Mouse (Mus musculus) embryonic facial prominence, embryonic 12.5 days (tissue): Measurements from ENCODE around the gene Epb41l1. TPM values are rescaled to one million over a fixed set of nuclear protein-coding genes. Genes with fewer than 3 reads are reported as not detected.

Experiments used
- ATAC-seq: fragments of 200-750 bp; cut with Nextera tagmentation; 2 replicates; pipeline ENCODE4 v1.8.0; 2017; ENCODE audit not compliant: insufficient number of reproducible peaks, insufficient read depth, low FRiP score, low TSS enrichment
- H3K27ac ChIP-seq: fragments of 300-500 bp; sonication (generic); 2 replicates; pipeline ENCODE4 v1.5.1; 2016; ENCODE audit warnings: mild to moderate bottlenecking
- H3K27me3 ChIP-seq: fragments of 300-500 bp; sonication (generic); 2 replicates; pipeline ENCODE4 v1.6.1; 2016; ENCODE audit warnings: mild to moderate bottlenecking, moderate library complexity
- H3K36me3 ChIP-seq: fragments of 300-500 bp; sonication (generic); 2 replicates; pipeline ENCODE4 v1.6.1; 2016; ENCODE audit warnings: mild to moderate bottlenecking
- H3K4me1 ChIP-seq: fragments of 300-500 bp; sonication (generic); 2 replicates; pipeline ENCODE4 v1.6.1; 2016
- H3K4me2 ChIP-seq: fragments of 300-500 bp; sonication (generic); replicated peaks from 2 replicates; pipeline ENCODE4 v1.6.1; 2016; ENCODE audit warnings: mild to moderate bottlenecking, moderate library complexity
- H3K4me3 ChIP-seq: fragments of 300-500 bp; sonication (generic); 2 replicates; pipeline ENCODE4 v1.5.1; 2016; ENCODE audit warnings: mild to moderate bottlenecking
- H3K9ac ChIP-seq: fragments of 300-500 bp; sonication (generic); 2 replicates; pipeline ENCODE4 v1.6.1; 2016; ENCODE audit warnings: mild to moderate bottlenecking, moderate library complexity
- H3K9me3 ChIP-seq: fragments of 300-500 bp; sonication (generic); 2 replicates; pipeline ENCODE4 v1.6.1; 2016; ENCODE audit warnings: mild to moderate bottlenecking, moderate library complexity
- WGBS: fragments of 180-500 bp; shearing (Covaris S2); methylation state at CpG from one replicate; pipeline ENCODE4 v1.1.7; 2016; 5-methylcytosine and 5-hydroxymethylcytosine counted together
- polyA plus RNA-seq: library from polyadenylated mRNA; unstranded; fragments of >200 nt; fragmentation: Nextera tagmentation; extraction: Ambion mirVana; gene quantifications from 2 replicates; pipeline ENCODE4 v1.2.1, GENCODE M21; 2016

Epb41l1 gene
- polyA plus RNA-seq, 1 experiment from 2014 or later = 3.6 TPM

- peak overlapping the region; percentile 74 for H3K27ac ChIP-seq
- WGBS = 19% methylated on average over 8 of the region's 8 CpGs
- peak overlapping the region; percentile 92 for H3K9ac ChIP-seq
- no peaks in the 10 kb centered on the region for H3K36me3 ChIP-seq
- no peak for ATAC-seq
- H3K4me1 ChIP-seq = peaks cover 34% of the 10 kb centered on the region
- no peaks in the 10 kb centered on the region for H3K27me3 ChIP-seq
- peak overlapping the region; percentile 88 for H3K4me2 ChIP-seq
- peak overlapping the region; percentile 71 for H3K4me3 ChIP-seq
- no peaks in the 10 kb centered on the region for H3K9me3 ChIP-seq
Measured at GRCm38 (mm10) chr2:156476111-156476747, 55.5 kb downstream of the Epb41l1 start.

GRCm38 (mm10) chr2:156476748-156477151, 56.0 kb downstream of the Epb41l1 start:
- no peaks in the 10 kb centered on the region for H3K27me3 ChIP-seq
- 36% methylated on average over 5 of the region's 5 CpGs for WGBS
- no peak for ATAC-seq
- H3K4me1 ChIP-seq = peaks cover 34% of the 10 kb centered on the region
- no peaks in the 10 kb centered on the region for H3K9me3 ChIP-seq
- H3K4me3 ChIP-seq = peak overlapping the region; percentile 71; the same call in 1 of the 2 replicates
- no peaks in the 10 kb centered on the region for H3K36me3 ChIP-seq
- H3K9ac ChIP-seq = peak overlapping the region; percentile 92; the same call in 1 of the 2 replicates
- no peak overlapping the region for H3K27ac ChIP-seq
- H3K4me2 ChIP-seq = peak overlapping the region; percentile 88

- Histone ChIP-seq H3K27ac (no peak overlapping the region), H3K4me2 (no peak overlapping the region), H3K4me1 (peaks cover 34% of the 10 kb centered on the region), H3K4me3 (no peak overlapping the region), H3K36me3 (no peaks in the 10 kb centered on the region), H3K27me3 (no peaks in the 10 kb centered on the region), H3K9me3 (no peaks in the 10 kb centered on the region), H3K9ac (no peak overlapping the region)
- 83% methylated on average over 13 of the region's 13 CpGs for WGBS
- no peak for ATAC-seq
Measured at GRCm38 (mm10) chr2:156478046-156478690, 57.5 kb downstream of the Epb41l1 start.

- no peak for ATAC-seq
- Histone ChIP-seq H3K36me3 (0 out of 2 replicates have a peak, but pooled peaks cover 3% of the 10 kb centered on the region), H3K9me3 (peaks cover 4% of the 10 kb centered on the region; the same call in 1 of the 2 replicates), H3K4me3 (no peak overlapping the region), H3K27me3 (no peaks in the 10 kb centered on the region), H3K4me2 (no peak overlapping the region), H3K9ac (no peak overlapping the region), H3K4me1 (peaks cover 25% of the 10 kb centered on the region), H3K27ac (no peak overlapping the region)
- 79% methylated on average over 7 of the region's 7 CpGs for WGBS
Measured at GRCm38 (mm10) chr2:156479833-156480232, 59.1 kb downstream of the Epb41l1 start.

- no peak overlapping the region for H3K4me2 ChIP-seq
- H3K27ac ChIP-seq = no peak overlapping the region
- H3K36me3 ChIP-seq = 0 out of 2 replicates have a peak, but pooled peaks cover 5% of the 10 kb centered on the region
- H3K9ac ChIP-seq = no peak overlapping the region
- H3K27me3 ChIP-seq = no peaks in the 10 kb centered on the region
- H3K4me1 ChIP-seq = peaks cover 23% of the 10 kb centered on the region
- WGBS = 82% methylated on average over 7 of the region's 7 CpGs
- no peak for ATAC-seq
- peaks cover 4% of the 10 kb centered on the region; the same call in 1 of the 2 replicates for H3K9me3 ChIP-seq
- H3K4me3 ChIP-seq = no peak overlapping the region
Measured at GRCm38 (mm10) chr2:156480267-156480666, 59.6 kb downstream of the Epb41l1 start.

- no peak overlapping the region for H3K27ac ChIP-seq
- peaks cover 8% of the 10 kb centered on the region; the same call in 1 of the 2 replicates for H3K4me1 ChIP-seq
- no peak overlapping the region for H3K4me3 ChIP-seq
- H3K36me3 ChIP-seq = 0 out of 2 replicates have a peak, but pooled peaks cover 5% of the 10 kb centered on the region
- ATAC-seq = no peak
- no peaks in the 10 kb centered on the region for H3K27me3 ChIP-seq
- H3K9me3 ChIP-seq = peaks cover 4% of the 10 kb centered on the region; the same call in 1 of the 2 replicates
- WGBS = 36% methylated on average over 13 of the region's 13 CpGs
- H3K4me2 ChIP-seq = no peak overlapping the region
- H3K9ac ChIP-seq = no peak overlapping the region
Measured at GRCm38 (mm10) chr2:156482299-156482698, 61.6 kb downstream of the Epb41l1 start.

GRCm38 (mm10) chr2:156482764-156483163, 62.1 kb downstream of the Epb41l1 start:
- Histone ChIP-seq H3K9ac (no peak overlapping the region), H3K4me3 (no peak overlapping the region), H3K4me2 (no peak overlapping the region), H3K4me1 (peaks cover 5% of the 10 kb centered on the region; the same call in 1 of the 2 replicates), H3K27me3 (no peaks in the 10 kb centered on the region), H3K27ac (no peak overlapping the region), H3K9me3 (peaks cover 4% of the 10 kb centered on the region; the same call in 1 of the 2 replicates), H3K36me3 (0 out of 2 replicates have a peak, but pooled peaks cover 5% of the 10 kb centered on the region)
- 93% methylated on average over 3 of the region's 3 CpGs for WGBS
- ATAC-seq = no peak

- no peak overlapping the region for H3K4me3 ChIP-seq
- H3K36me3 ChIP-seq = 0 out of 2 replicates have a peak, but pooled peaks cover 5% of the 10 kb centered on the region
- H3K9me3 ChIP-seq = peaks cover 4% of the 10 kb centered on the region; the same call in 1 of the 2 replicates
- no peaks in the 10 kb centered on the region for H3K27me3 ChIP-seq
- no peak overlapping the region for H3K9ac ChIP-seq
- H3K27ac ChIP-seq = no peak overlapping the region
- WGBS = 87% methylated on average over 7 of the region's 7 CpGs
- peaks cover 5% of the 10 kb centered on the region; the same call in 1 of the 2 replicates for H3K4me1 ChIP-seq
- no peak for ATAC-seq
- no peak overlapping the region for H3K4me2 ChIP-seq
Measured at GRCm38 (mm10) chr2:156483204-156483603, 62.5 kb downstream of the Epb41l1 start.

GRCm38 (mm10) chr2:156486086-156486751, 65.5 kb downstream of the Epb41l1 start:
- Histone ChIP-seq H3K27me3 (no peaks in the 10 kb centered on the region), H3K4me3 (no peak overlapping the region), H3K27ac (no peak overlapping the region), H3K4me1 (no peaks in the 10 kb centered on the region), H3K36me3 (0 out of 2 replicates have a peak, but pooled peaks cover 5% of the 10 kb centered on the region), H3K9ac (no peak overlapping the region), H3K4me2 (no peak overlapping the region), H3K9me3 (peaks cover 4% of the 10 kb centered on the region; the same call in 1 of the 2 replicates)
- ATAC-seq = no peak
- WGBS = 90% methylated on average over 12 of the region's 12 CpGs

- Histone ChIP-seq H3K4me1 (no peaks in the 10 kb centered on the region), H3K9me3 (peaks cover 4% of the 10 kb centered on the region; the same call in 1 of the 2 replicates), H3K27ac (no peak overlapping the region), H3K4me3 (no peak overlapping the region), H3K27me3 (no peaks in the 10 kb centered on the region), H3K4me2 (no peak overlapping the region), H3K9ac (no peak overlapping the region), H3K36me3 (0 out of 2 replicates have a peak, but pooled peaks cover 5% of the 10 kb centered on the region)
- WGBS = 73% methylated on average over 10 of the region's 10 CpGs
- ATAC-seq = no peak; the same call in 1 of the 2 replicates
Measured at GRCm38 (mm10) chr2:156487589-156488160, 67.0 kb downstream of the Epb41l1 start.

GRCm38 (mm10) chr2:156488166-156488814, 67.6 kb downstream of the Epb41l1 start:
- H3K4me3 ChIP-seq = no peak overlapping the region
- no peak overlapping the region for H3K27ac ChIP-seq
- WGBS = 77% methylated on average over 8 of the region's 8 CpGs
- ATAC-seq = no peak
- H3K4me1 ChIP-seq = no peaks in the 10 kb centered on the region
- peaks cover 4% of the 10 kb centered on the region; the same call in 1 of the 2 replicates for H3K9me3 ChIP-seq
- H3K4me2 ChIP-seq = no peak overlapping the region
- 0 out of 2 replicates have a peak, but pooled peaks cover 5% of the 10 kb centered on the region for H3K36me3 ChIP-seq
- H3K9ac ChIP-seq = no peak overlapping the region
- H3K27me3 ChIP-seq = no peaks in the 10 kb centered on the region
